Mouse (Mus musculus): ENCODE results near the gene Cmpk2.

DNA sequence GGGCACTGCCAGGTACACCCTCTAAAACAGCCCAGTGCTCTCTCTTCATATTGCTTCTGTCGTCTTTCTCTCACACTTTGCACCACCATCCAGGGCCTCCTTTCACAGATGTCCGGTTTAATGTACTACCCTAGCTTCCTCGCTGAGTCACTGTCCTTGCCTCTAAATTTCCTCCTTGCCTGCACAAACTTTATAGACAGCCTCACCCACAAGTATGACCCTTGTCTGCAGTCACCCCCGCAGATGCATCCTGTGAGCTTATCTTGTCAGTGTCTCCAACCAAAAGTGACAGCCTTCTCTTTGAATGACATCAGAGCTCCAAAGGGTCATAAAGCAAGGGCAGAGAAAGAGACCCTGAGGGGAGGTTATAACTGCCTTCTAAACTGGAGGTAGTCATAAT lies 16.1 kb upstream of the Cmpk2 start:
- no peak for TF ChIP-seq EP300 (IDR thresholded peaks at IDR 0.05; ENCODE audit: insufficient read depth, low read depth, low read length)
- TF ChIP-seq CTCF (IDR thresholded peaks at IDR 0.05; ENCODE audit: low read depth, low read length), result no peak
- TF ChIP-seq POLR2A (IDR thresholded peaks at IDR 0.05; ENCODE audit: insufficient read depth, low read length), result no peak
